Mouse (Mus musculus): ENCODE results near the gene Setd7.

- TF ChIP-seq POLR2A (IDR thresholded peaks at IDR 0.05; ENCODE audit: low read depth, low read length) (no peak), CTCF (conservative IDR thresholded peaks at IDR 0.05; ENCODE audit: insufficient read depth, insufficient read length, low read depth, low read length) (no peak)
Observed at GRCm38 (mm10) chr3:51517878-51518762, 42.6 kb downstream of the Setd7 start.

Measured in kidney, adult 2 months (tissue).